13 mouse cellular contexts compared by ENCODE assay signal in genomic region chr8:125413001-125413909, GRCm38 (mm10).
A peak's percentile ranks its signal among the peaks of the same experiment; 100 is the strongest.
DNase-seq lines count a peak whose midpoint lies in the region; ATAC-seq lines count a peak whose summit lies in the region.
"Had no signal": no experiment of that assay in that cellular context is flagged by ENCODE, and none has a peak within 500 bp of the region (broad histone marks: within the 10 kb centered on the region; RNA-seq: fewer than 3 reads in every experiment).

No protein-coding gene starts in this region.

- peaks cover 14% of the 10 kb centered on the region for H3K36me3 ChIP-seq in forebrain, embryonic 13.5 days (ENCODE audit: poor library complexity, severe bottlenecking)
- H3K36me3 ChIP-seq in forebrain, embryonic 12.5 days (replicated peaks), result peaks cover 18% of the 10 kb centered on the region; the same call in 1 of the 2 replicates
- 0 out of 2 replicates have a peak, but pooled peaks cover 3% of the 10 kb centered on the region for H3K36me3 ChIP-seq in kidney, embryonic 16.5 days (ENCODE audit: insufficient read depth, low read length)
- H3K36me3 ChIP-seq in embryonic facial prominence, embryonic 12.5 days, result no peaks in the 10 kb centered on the region
- peaks cover 8% of the 10 kb centered on the region; the same call in 1 of the 2 replicates for H3K36me3 ChIP-seq in midbrain, embryonic 14.5 days (ENCODE audit: control insufficient read depth, insufficient read depth, low read length)

- H3K4me2 ChIP-seq in forebrain, embryonic 13.5 days, result 0 out of 2 replicates have a peak overlapping the region, but pooled peaks have one; percentile 16
- H3K4me2 ChIP-seq in forebrain, embryonic 12.5 days, result no peak overlapping the region
- 0 out of 2 replicates have a peak overlapping the region, but pooled peaks have one; percentile 7 for H3K4me2 ChIP-seq in kidney, embryonic 16.5 days (replicated peaks; ENCODE audit: low read depth, low read length)
- no peak overlapping the region for H3K4me2 ChIP-seq in embryonic facial prominence, embryonic 12.5 days (replicated peaks)
- H3K4me2 ChIP-seq in midbrain, embryonic 14.5 days (ENCODE audit: low read length), result peak overlapping the region; percentile 23; the same call in 1 of the 2 replicates
- H3K4me2 ChIP-seq: lung, embryonic 15.5 days had no signal

- H3K9me3 ChIP-seq in forebrain, embryonic 13.5 days (replicated peaks), result no peaks in the 10 kb centered on the region
- no peaks in the 10 kb centered on the region for H3K9me3 ChIP-seq in forebrain, embryonic 12.5 days
- no peaks in the 10 kb centered on the region for H3K9me3 ChIP-seq in kidney, embryonic 16.5 days (ENCODE audit: low read length)
- H3K9me3 ChIP-seq in embryonic facial prominence, embryonic 12.5 days, result no peaks in the 10 kb centered on the region
- H3K9me3 ChIP-seq in midbrain, embryonic 14.5 days (ENCODE audit: control insufficient read depth, low read length), result no peaks in the 10 kb centered on the region
- H3K9me3 ChIP-seq: lung, embryonic 15.5 days had no signal

- H3K27me3 ChIP-seq in forebrain, embryonic 13.5 days, result no peaks in the 10 kb centered on the region
- no peaks in the 10 kb centered on the region for H3K27me3 ChIP-seq in forebrain, embryonic 12.5 days
- H3K27me3 ChIP-seq in kidney, embryonic 16.5 days (ENCODE audit: insufficient read depth, low read length), result no peaks in the 10 kb centered on the region
- H3K27me3 ChIP-seq in embryonic facial prominence, embryonic 12.5 days, result no peaks in the 10 kb centered on the region; the same call in 1 of the 2 replicates
- no peaks in the 10 kb centered on the region for H3K27me3 ChIP-seq in midbrain, embryonic 14.5 days (ENCODE audit: control insufficient read depth, insufficient read depth, low read length)
- H3K27me3 ChIP-seq: lung, embryonic 15.5 days had no signal

- H3K9ac ChIP-seq in forebrain, embryonic 13.5 days, result no peak overlapping the region
- H3K9ac ChIP-seq in forebrain, embryonic 12.5 days, result no peak overlapping the region
- peak overlapping the region; percentile 57 for H3K9ac ChIP-seq in kidney, embryonic 16.5 days (replicated peaks; ENCODE audit: low read length)
- H3K9ac ChIP-seq in embryonic facial prominence, embryonic 12.5 days, result no peak overlapping the region
- H3K9ac ChIP-seq in midbrain, embryonic 14.5 days (replicated peaks; ENCODE audit: low read length), result no peak overlapping the region
- H3K9ac ChIP-seq: lung, embryonic 15.5 days had no signal

- no peak for ATAC-seq in forebrain, embryonic 13.5 days
- ATAC-seq in forebrain, embryonic 12.5 days (ENCODE audit: low FRiP score), result no peak
- no peak for ATAC-seq in kidney, embryonic 16.5 days (ENCODE audit: low FRiP score, low TSS enrichment)
- no peak for ATAC-seq in embryonic facial prominence, embryonic 12.5 days (ENCODE audit: insufficient number of reproducible peaks, insufficient read depth, low FRiP score, low TSS enrichment)
- ATAC-seq in midbrain, embryonic 14.5 days (ENCODE audit: low FRiP score, low TSS enrichment), result peak; percentile 64; the same call in 1 of the 2 replicates
- no peak for ATAC-seq in monocyte, adult 5-6 weeks (replicated peaks; ENCODE audit: insufficient number of reproducible peaks, low FRiP score, low TSS enrichment, poor library complexity, severe bottlenecking)

- DNase-seq in kidney, adult 8-10 months, result no peak
- peak; percentile 41 for DNase-seq in midbrain, embryonic 14.5 days
- DNase-seq in adrenal gland, adult 18-20 months (ENCODE audit: low spot score in 2 of 2), result no peak
- DNase-seq: adrenal gland, adult 2 months; heart, postnatal 10 days; left cerebral cortex, postnatal 4 days; thymus, adult 2 months had no signal

- H3K4me3 ChIP-seq in forebrain, embryonic 13.5 days, result no peak overlapping the region
- no peak overlapping the region for H3K4me3 ChIP-seq in forebrain, embryonic 12.5 days (replicated peaks)
- H3K4me3 ChIP-seq in kidney, embryonic 16.5 days (ENCODE audit: low read length), result no peak overlapping the region
- H3K4me3 ChIP-seq in embryonic facial prominence, embryonic 12.5 days, result no peak overlapping the region
- no peak overlapping the region for H3K4me3 ChIP-seq in midbrain, embryonic 14.5 days (replicated peaks; ENCODE audit: low read depth, low read length)
- H3K4me3 ChIP-seq: lung, embryonic 15.5 days had no signal

- peaks cover 16% of the 10 kb centered on the region for H3K4me1 ChIP-seq in forebrain, embryonic 13.5 days
- H3K4me1 ChIP-seq in forebrain, embryonic 12.5 days, result peaks cover 15% of the 10 kb centered on the region
- H3K4me1 ChIP-seq in kidney, embryonic 16.5 days (ENCODE audit: insufficient read depth, low read length), result peaks cover 12% of the 10 kb centered on the region
- H3K4me1 ChIP-seq in embryonic facial prominence, embryonic 12.5 days, result peaks cover 12% of the 10 kb centered on the region
- peaks cover 12% of the 10 kb centered on the region for H3K4me1 ChIP-seq in midbrain, embryonic 14.5 days (ENCODE audit: control insufficient read depth, insufficient read depth, low read length)

- H3K27ac ChIP-seq in forebrain, embryonic 13.5 days, result peak overlapping the region; percentile 14; the same call in 1 of the 2 replicates
- H3K27ac ChIP-seq in forebrain, embryonic 12.5 days, result no peak overlapping the region
- 0 out of 2 replicates have a peak overlapping the region, but pooled peaks have one; percentile 61 for H3K27ac ChIP-seq in kidney, embryonic 16.5 days (ENCODE audit: low read length)
- H3K27ac ChIP-seq in embryonic facial prominence, embryonic 12.5 days, result peak overlapping the region; percentile 43; the same call in 1 of the 2 replicates
- H3K27ac ChIP-seq in midbrain, embryonic 14.5 days (replicated peaks; ENCODE audit: low read depth, low read length), result 0 out of 2 replicates have a peak overlapping the region, but pooled peaks have one; percentile 27
- H3K27ac ChIP-seq: lung, embryonic 15.5 days had no signal

- 21% methylated on average over 13 of the region's 13 CpGs for WGBS in forebrain, embryonic 13.5 days
- WGBS in forebrain, embryonic 12.5 days, result 20% methylated on average over 13 of the region's 13 CpGs
- 24% methylated on average over 13 of the region's 13 CpGs for WGBS in kidney, embryonic 16.5 days
- WGBS in embryonic facial prominence, embryonic 12.5 days, result 18% methylated on average over 13 of the region's 13 CpGs
- 8% methylated on average over 13 of the region's 13 CpGs for WGBS in midbrain, embryonic 14.5 days

Comparison
In these comparisons a context has a peak if more than half of its experiments do, and no peak if none do; other contexts are left out.
1. H3K4me2 ChIP-seq: peak in forebrain, embryonic 13.5 days (single experiment), kidney, embryonic 16.5 days (single experiment) and midbrain, embryonic 14.5 days (single experiment); none in forebrain, embryonic 12.5 days (single experiment) and embryonic facial prominence, embryonic 12.5 days (single experiment).